Mouse (Mus musculus) ovary, postnatal 10 days (tissue): ENCODE data around the gene Prg4.

ENCODE experiments used
- DNase-seq: peaks from one replicate; pipeline ENCODE4 v3.0.0; 2022; ENCODE audit warnings: low spot score

The Prg4 gene

DNA sequence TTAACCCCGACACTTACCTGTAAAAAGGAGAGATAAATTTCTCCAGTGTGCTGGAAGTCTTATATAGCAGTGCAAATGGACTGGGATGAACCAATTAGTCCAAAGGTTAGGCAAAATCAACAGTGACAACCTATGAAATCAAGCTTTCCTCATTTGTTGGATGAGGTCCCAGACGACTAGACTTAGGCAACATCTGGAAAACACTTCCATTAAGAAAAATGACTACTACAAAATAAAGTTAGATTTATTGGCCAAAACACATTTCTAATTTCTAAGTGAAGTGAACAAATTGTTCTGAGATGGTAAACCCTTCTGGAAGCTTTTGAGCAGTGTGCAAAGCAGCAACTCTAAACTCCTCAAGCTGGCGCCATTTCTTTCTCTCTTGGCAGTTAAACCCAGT, at the start of gene Prg4:
Gene Prg4 (minus strand): TSS at position 34 of the 400 bp plus-strand sequence.
- no peak for DNase-seq

GRCm38 (mm10) chr1:150513041-150513440, 47.1 kb upstream of the Prg4 start:
- DNase-seq, result no peak

- DNase-seq, result no peak
These were observed 39.8 kb upstream of the Prg4 start for GRCm38 (mm10) chr1:150505794-150506193.

DNA sequence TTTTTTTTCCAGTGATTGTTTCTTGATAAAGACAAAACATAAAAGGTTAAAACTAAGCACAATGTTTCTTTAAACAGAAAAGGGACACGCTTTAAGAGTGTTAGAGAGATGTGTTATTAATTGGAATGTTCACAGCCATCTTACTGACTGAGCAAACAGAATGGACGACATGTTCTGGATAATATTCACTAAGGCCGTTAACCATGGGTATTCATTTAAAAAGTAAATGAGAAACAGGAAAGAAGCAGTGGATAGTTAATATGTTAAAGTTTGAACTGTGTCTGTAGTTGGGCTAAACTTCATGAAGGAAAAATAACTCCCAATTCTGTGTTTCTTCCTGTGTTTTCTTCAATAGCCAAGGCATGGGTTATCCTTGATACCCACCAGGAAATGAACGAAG, 37.4 kb upstream of the Prg4 start:
- no peak for DNase-seq

DNA sequence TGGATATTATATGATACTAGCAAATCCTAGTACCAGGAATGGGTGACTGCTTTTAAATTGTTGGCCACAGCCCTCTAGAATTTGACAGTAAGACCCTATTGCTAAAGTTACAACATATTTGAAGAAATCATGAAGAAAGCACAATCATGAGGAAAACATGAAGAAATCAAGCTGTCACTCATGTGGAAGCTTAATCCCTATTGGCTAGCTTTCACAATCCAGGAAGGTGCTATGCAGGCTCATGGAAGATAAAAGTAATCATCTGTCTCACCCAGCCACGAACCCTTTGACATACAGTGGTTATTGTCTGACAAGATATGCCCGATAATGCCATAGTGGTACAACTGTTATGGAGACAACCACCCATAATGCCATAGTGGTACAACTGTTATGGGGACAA, 32.2 kb upstream of the Prg4 start:
- no peak for DNase-seq

GRCm38 (mm10) chr1:150497690-150498089, 31.7 kb upstream of the Prg4 start:
- no peak for DNase-seq

DNA sequence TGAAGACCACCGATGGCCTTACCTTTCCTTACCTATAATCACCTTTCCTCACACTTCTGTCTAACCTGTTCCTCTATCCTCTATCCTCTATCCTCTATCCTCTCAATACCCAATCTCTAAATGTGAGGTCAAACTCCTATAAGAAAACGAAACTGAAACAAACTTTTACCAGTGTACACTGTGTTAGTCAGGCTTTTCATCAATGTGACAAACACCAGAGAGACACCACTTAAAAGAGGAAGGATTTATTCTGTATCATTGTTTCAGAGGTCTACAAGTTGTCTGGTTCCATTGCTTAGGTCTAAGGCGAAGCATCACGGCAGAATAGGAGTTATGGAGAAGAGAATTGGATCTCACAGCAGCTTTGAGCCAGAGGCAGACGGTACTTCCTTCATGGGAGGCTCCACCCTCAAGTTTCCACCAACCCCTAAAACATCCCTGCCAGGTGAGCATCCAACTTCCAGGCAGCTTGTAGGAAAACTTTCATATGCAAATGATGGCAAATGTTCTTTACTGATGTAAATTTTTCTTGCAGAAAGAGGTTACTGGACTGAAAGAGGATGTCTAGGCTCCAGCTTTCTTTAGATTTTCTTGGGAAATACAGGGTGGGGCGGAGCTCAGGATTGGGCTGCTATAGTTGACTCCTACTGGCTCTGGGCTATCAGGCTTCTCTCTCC, 30.8 kb upstream of the Prg4 start:
- no peak for DNase-seq

GRCm38 (mm10) chr1:150489148-150489547, 23.2 kb upstream of the Prg4 start:
- no peak for DNase-seq

- no peak for DNase-seq
These were observed 14.7 kb upstream of the Prg4 start for GRCm38 (mm10) chr1:150480674-150481073.

DNA sequence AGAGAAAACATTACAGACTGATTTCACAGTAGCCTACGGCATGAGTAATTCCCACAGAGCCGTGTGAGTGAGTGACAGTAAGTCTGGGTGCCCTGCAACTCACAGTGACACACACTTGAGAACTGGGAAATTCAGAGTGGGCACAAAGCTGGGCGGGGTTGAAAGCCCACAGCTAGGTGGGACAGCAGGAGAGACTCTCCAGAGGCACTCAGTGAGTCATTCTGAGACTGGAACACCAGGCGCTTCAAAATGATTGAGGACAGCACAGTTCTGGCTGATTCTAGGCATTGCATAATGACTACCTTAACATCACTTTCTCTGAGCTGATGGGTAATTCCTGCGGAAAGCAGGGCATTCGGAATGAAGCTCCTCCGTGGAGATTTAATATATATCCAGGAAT, 6.6 kb upstream of the Prg4 start:
- no peak for DNase-seq

DNA sequence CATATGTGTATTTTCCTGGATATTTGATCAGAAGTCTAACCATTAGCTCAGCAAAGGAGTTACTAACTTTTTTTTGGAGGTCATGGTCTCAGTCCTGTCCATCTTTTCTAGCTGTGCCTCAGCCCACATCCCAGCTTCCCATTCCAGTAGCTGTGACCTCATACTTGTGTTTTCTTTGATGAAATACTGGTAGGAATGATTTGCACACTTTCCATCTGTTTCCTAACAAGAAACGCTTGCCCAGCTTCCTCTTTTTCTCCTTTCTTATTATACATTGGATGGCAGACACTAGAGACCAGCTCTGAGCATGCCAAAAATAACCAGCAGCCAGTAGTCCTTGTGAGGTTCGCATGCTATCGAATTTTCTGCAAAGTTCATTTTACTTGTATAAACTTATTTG, 4.0 kb upstream of the Prg4 start:
- no peak for DNase-seq

DNA sequence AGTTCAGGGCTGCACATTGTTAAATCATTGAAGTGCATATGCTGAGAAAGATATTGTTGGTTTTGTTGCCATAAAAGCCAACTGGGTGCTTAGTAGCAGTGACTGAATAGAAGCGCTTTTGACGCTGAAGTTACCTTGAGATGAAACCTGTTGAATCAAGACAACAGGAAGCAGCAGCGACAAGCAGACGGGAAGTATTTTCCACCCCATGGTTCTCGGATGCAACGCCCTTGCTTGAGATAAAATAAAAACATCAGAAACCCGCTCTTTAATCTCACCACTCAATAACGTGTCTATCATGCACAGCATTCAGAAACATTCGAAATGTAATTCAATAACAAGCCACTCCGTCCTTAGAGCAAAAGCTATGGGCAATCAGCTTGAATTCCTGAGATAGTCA, 601 bp downstream of the Prg4 start:
- DNase-seq, result no peak

- no peak for DNase-seq
These were observed 2.3 kb downstream of the Prg4 start for GRCm38 (mm10) chr1:150463691-150464090.

DNA sequence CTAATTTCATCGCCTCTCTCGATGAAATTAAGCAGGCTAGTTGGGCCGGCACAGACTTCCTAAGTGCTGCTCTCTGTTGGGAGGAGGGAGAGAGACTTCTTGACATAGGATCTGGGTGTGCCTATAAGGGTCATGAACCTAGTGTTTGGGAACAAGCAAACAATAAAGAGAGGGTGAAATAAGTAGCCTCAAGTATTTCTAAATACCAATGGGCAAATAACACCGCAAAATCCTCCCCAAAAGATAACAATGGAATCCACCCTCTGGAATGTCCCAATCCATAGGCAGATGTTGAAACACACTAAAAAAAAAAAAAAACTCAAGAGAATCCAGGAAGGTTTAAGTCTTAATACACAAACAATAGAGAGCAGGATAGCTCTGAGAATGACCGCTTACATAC, 2.9 kb downstream of the Prg4 start:
- DNase-seq, result no peak

- DNase-seq, result no peak
These were observed 5.4 kb downstream of the Prg4 start for GRCm38 (mm10) chr1:150460595-150460994.

DNA sequence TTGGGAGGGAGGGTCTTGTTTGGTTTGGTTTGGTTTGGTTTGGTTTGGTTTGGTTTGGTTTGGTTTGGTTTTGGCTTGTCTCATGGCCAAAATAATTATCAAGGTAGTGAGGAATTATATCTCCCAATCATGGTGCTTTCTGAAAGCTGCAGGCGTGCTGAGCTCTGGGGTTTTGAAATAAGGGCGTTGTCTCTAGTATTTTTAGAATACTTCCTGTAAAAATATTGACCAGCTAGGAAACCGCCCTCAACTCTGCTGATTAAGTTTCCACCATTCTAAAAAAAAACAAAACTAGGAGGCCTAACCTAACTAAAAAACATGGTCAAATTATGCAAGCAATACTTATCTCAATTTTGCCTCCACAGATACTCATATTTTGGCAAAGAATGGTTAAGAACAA, 6.4 kb downstream of the Prg4 start:
- DNase-seq, result no peak

GRCm38 (mm10) chr1:150458977-150459376, 7.0 kb downstream of the Prg4 start:
- DNase-seq, result no peak

GRCm38 (mm10) chr1:150441731-150442130, 24.2 kb downstream of the Prg4 start:
- DNase-seq, result no peak

- DNase-seq, result no peak
These were observed 27.3 kb downstream of the Prg4 start for GRCm38 (mm10) chr1:150438641-150439040.

DNA sequence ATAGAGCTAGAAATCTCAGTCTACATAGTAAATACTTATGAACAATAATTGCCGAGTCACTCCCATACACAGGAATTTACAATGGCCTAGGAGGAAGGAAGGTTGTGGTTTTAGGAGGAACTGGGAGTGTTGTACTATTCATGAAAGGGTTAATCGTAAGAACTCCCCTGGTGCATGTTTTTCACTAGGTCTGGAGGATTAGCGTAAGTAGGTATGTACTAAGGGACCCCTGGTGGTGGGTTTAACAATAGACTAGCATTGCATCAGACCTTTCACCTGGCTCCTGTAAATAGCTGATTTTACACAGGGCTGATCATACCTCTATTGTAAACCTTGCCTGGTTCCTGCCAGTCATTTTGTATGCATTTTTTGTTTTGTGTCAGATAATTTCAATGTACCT, 39.7 kb downstream of the Prg4 start:
- DNase-seq, result no peak

DNA sequence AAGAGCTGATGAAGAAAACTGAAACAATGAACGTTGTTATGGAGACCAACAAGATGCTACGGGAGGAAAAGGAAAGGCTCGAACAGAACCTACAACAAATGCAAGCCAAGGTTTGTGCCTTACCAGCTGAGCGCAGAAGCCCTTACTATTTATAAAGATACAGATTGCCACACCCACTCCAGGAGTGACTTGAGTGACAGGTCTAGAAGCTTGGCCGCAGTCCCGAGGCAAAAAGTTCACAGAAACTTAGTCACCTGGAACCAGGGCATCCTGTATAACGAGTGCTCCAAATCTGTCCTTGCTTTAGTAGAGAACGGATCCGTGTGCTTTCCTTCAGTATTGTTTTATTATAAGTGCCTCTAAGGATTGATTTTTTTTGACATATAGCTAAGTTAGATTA, 40.3 kb downstream of the Prg4 start:
- no peak for DNase-seq

- DNase-seq, result no peak
These were observed 47.5 kb downstream of the Prg4 start for GRCm38 (mm10) chr1:150418426-150418825.

GRCm38 (mm10) chr1:150416006-150416405, 50.0 kb downstream of the Prg4 start:
- DNase-seq, result no peak

- DNase-seq, result no peak
These were observed 56.0 kb downstream of the Prg4 start for GRCm38 (mm10) chr1:150409996-150410395.

- DNase-seq, result no peak
These were observed 58.7 kb downstream of the Prg4 start for GRCm38 (mm10) chr1:150407285-150407684.
